15 mouse cellular contexts compared by ENCODE assay signal in genomic region chr5:148272065-148272464, GRCm38 (mm10).
DNase-seq lines count a peak whose midpoint lies in the region; ATAC-seq and TF ChIP-seq lines count a peak whose summit lies in the region.
"Had no signal": no experiment of that assay in that cellular context is flagged by ENCODE, and none has a peak within 500 bp of the region (broad histone marks: within the 10 kb centered on the region; RNA-seq: fewer than 3 reads in every experiment).

No protein-coding gene starts in this region.

- peak; percentile 88 for ATAC-seq in heart, embryonic 11.5 days (replicated peaks; ENCODE audit: insufficient number of reproducible peaks, low FRiP score, low TSS enrichment)
- peak; percentile 87 for ATAC-seq in intestine, embryonic 14.5 days (replicated peaks; ENCODE audit: low FRiP score, low TSS enrichment, low read depth)
- ATAC-seq: midbrain, embryonic 16.5 days had no signal

- no peaks in the 10 kb centered on the region for H3K9me3 ChIP-seq in heart, embryonic 11.5 days (replicated peaks; ENCODE audit: control insufficient read depth, low read length)
- H3K9me3 ChIP-seq in intestine, embryonic 14.5 days (ENCODE audit: control insufficient read depth, low read length), result no peaks in the 10 kb centered on the region
- H3K9me3 ChIP-seq: lung, embryonic 15.5 days; neural tube, embryonic 15.5 days had no signal

- no peaks in the 10 kb centered on the region for H3K27me3 ChIP-seq in heart, embryonic 11.5 days (ENCODE audit: control insufficient read depth, insufficient read depth, low read length)
- H3K27me3 ChIP-seq in intestine, embryonic 14.5 days (replicated peaks; ENCODE audit: control insufficient read depth, insufficient read depth, low read length), result no peaks in the 10 kb centered on the region
- H3K27me3 ChIP-seq in thymus, adult 2 months (ENCODE audit: control insufficient read depth, insufficient read depth, low read length), result no peaks in the 10 kb centered on the region
- H3K27me3 ChIP-seq: CH12.LX; neural tube, embryonic 15.5 days had no signal

- TF ChIP-seq CTCF in lung, adult 2 months (IDR thresholded peaks at IDR 0.05; ENCODE audit: insufficient read depth, low read length), result no peak
- TF ChIP-seq CTCF in thymus, adult 2 months (IDR thresholded peaks at IDR 0.05; ENCODE audit: borderline replicate concordance, control insufficient read depth, extremely low read depth, insufficient read depth, low read length, poor library complexity), result no peak

- TF ChIP-seq POLR2A in lung, adult 2 months (IDR thresholded peaks at IDR 0.05; ENCODE audit: borderline replicate concordance, extremely low read depth, low read depth, low read length), result no peak
- TF ChIP-seq POLR2A in thymus, adult 2 months (IDR thresholded peaks at IDR 0.05; ENCODE audit: control insufficient read depth, extremely low read depth, insufficient read depth, low read length, poor library complexity), result no peak

- no peaks in the 10 kb centered on the region; the same call in 1 of the 2 replicates for H3K36me3 ChIP-seq in heart, embryonic 11.5 days (ENCODE audit: control insufficient read depth, insufficient read depth, low read length)
- no peaks in the 10 kb centered on the region for H3K36me3 ChIP-seq in intestine, embryonic 14.5 days (ENCODE audit: control insufficient read depth, insufficient read depth, low read length)
- no peaks in the 10 kb centered on the region for H3K36me3 ChIP-seq in thymus, adult 2 months (ENCODE audit: control insufficient read depth, insufficient read depth, low read length)
- H3K36me3 ChIP-seq: lung, embryonic 15.5 days; neural tube, embryonic 15.5 days had no signal

- H3K9ac ChIP-seq in heart, embryonic 11.5 days (ENCODE audit: low read depth, low read length), result no peak overlapping the region
- H3K9ac ChIP-seq in intestine, embryonic 14.5 days (ENCODE audit: low read length), result no peak overlapping the region
- H3K9ac ChIP-seq: lung, embryonic 15.5 days; neural tube, embryonic 15.5 days had no signal

- H3K4me2 ChIP-seq in heart, embryonic 11.5 days, result peak overlapping the region; percentile 38
- no peak overlapping the region for H3K4me2 ChIP-seq in intestine, embryonic 14.5 days (ENCODE audit: low read length)
- H3K4me2 ChIP-seq: lung, embryonic 15.5 days; neural tube, embryonic 15.5 days had no signal

- peak overlapping the region; percentile 96 for H3K27ac ChIP-seq in heart, embryonic 11.5 days (ENCODE audit: low read depth, low read length)
- H3K27ac ChIP-seq in intestine, embryonic 14.5 days (ENCODE audit: low read depth), result peak overlapping the region; percentile 64
- H3K27ac ChIP-seq in thymus, adult 2 months (ENCODE audit: control insufficient read depth, insufficient read depth, low read length), result no peak overlapping the region
- H3K27ac ChIP-seq: lung, embryonic 15.5 days; neural tube, embryonic 15.5 days had no signal

- H3K4me1 ChIP-seq in lung, adult 2 months (ENCODE audit: control insufficient read depth, insufficient read depth, low read length), result no peaks in the 10 kb centered on the region
- peaks cover 24% of the 10 kb centered on the region for H3K4me1 ChIP-seq in heart, embryonic 11.5 days (ENCODE audit: control insufficient read depth, insufficient read depth, low read length)
- no peaks in the 10 kb centered on the region for H3K4me1 ChIP-seq in intestine, embryonic 14.5 days (replicated peaks; ENCODE audit: control insufficient read depth, insufficient read depth, low read length)
- peaks cover 3% of the 10 kb centered on the region for H3K4me1 ChIP-seq in thymus, adult 2 months (replicated peaks; ENCODE audit: control insufficient read depth, insufficient read depth, low read length)
- H3K4me1 ChIP-seq: lung, embryonic 15.5 days; neural tube, embryonic 15.5 days had no signal

- WGBS in lung, adult 2 months, result 49% methylated on average over 6 of the region's 6 CpGs
- 21% methylated on average over 6 of the region's 6 CpGs for WGBS in heart, embryonic 11.5 days (ENCODE audit: insufficient replicate concordance)
- WGBS in intestine, embryonic 14.5 days, result 39% methylated on average over 6 of the region's 6 CpGs
- WGBS in thymus, adult 2 months, result 92% methylated on average over 6 of the region's 6 CpGs

- no peak overlapping the region for H3K4me3 ChIP-seq in lung, adult 2 months (replicated peaks; ENCODE audit: extremely low read depth, low read depth, low read length)
- H3K4me3 ChIP-seq in heart, embryonic 11.5 days (ENCODE audit: low read depth, low read length), result no peak overlapping the region
- H3K4me3 ChIP-seq in intestine, embryonic 14.5 days (ENCODE audit: low read depth, low read length), result no peak overlapping the region
- H3K4me3 ChIP-seq in thymus, adult 2 months (ENCODE audit: control insufficient read depth, insufficient read depth, low read length), result no peak overlapping the region
- H3K4me3 ChIP-seq: lung, embryonic 15.5 days; neural tube, embryonic 15.5 days had no signal

- peak; percentile 8 for DNase-seq in lung, postnatal 14 days
- DNase-seq in lung, adult 2 months, result no peak
- peak; percentile 55 for DNase-seq in intestine, embryonic 14.5 days (ENCODE audit: low spot score)
- peak; percentile 30 for DNase-seq in yolk sac, embryonic 10.5 days (ENCODE audit: low spot score)
- DNase-seq in B cell, adult 2 months, result no peak
- DNase-seq in thymus, postnatal 0 days (ENCODE audit: low spot score), result no peak
- no peak for DNase-seq in thymus, adult 2 months
- DNase-seq: cerebellum, adult 9-11 months; kidney, adult 8-10 months; right cerebral cortex, adult 18-20 months had no signal

Comparison
In these comparisons a context has a peak if more than half of its experiments do, and no peak if none do; other contexts are left out.
1. DNase-seq: peak in lung, postnatal 14 days (single experiment), intestine, embryonic 14.5 days (single experiment) and yolk sac, embryonic 10.5 days (single experiment); none in lung, adult 2 months (single experiment), B cell, adult 2 months (0 of 2), thymus, postnatal 0 days (single experiment) and thymus, adult 2 months (single experiment).